Mouse (Mus musculus): ENCODE measurements around the gene B3gnt2.

Gene B3gnt2

GRCm38 (mm10) chr11:22847732-22848648, 12.8 kb downstream of the B3gnt2 start:
- no peak for DNase-seq (ENCODE audit: low spot score in 2 of 2)

GRCm38 (mm10) chr11:22846960-22847731, 13.6 kb downstream of the B3gnt2 start:
- no peak for DNase-seq (ENCODE audit: low spot score in 2 of 2)

- no peak for DNase-seq (ENCODE audit: low spot score in 2 of 2)
Measured at GRCm38 (mm10) chr11:22846093-22846835, 14.5 kb downstream of the B3gnt2 start.

GRCm38 (mm10) chr11:22844754-22845718, 15.7 kb downstream of the B3gnt2 start:
- DNase-seq (ENCODE audit: low spot score in 2 of 2) = no peak

- no peak for DNase-seq (ENCODE audit: low spot score in 2 of 2)
Measured at GRCm38 (mm10) chr11:22839456-22839855, 21.3 kb downstream of the B3gnt2 start.

GRCm38 (mm10) chr11:22838361-22838760, 22.4 kb downstream of the B3gnt2 start:
- no peak for DNase-seq (ENCODE audit: low spot score in 2 of 2)

- no peak for DNase-seq (ENCODE audit: low spot score in 2 of 2)
Measured at GRCm38 (mm10) chr11:22836269-22836668, 24.5 kb downstream of the B3gnt2 start.

- no peak for DNase-seq (ENCODE audit: low spot score in 2 of 2)
Measured at GRCm38 (mm10) chr11:22832600-22832999, 28.2 kb downstream of the B3gnt2 start.

GRCm38 (mm10) chr11:22831916-22832315, 28.8 kb downstream of the B3gnt2 start:
- no peak for DNase-seq (ENCODE audit: low spot score in 2 of 2)

- no peak for DNase-seq (ENCODE audit: low spot score in 2 of 2)
Measured at GRCm38 (mm10) chr11:22830684-22831083, 30.1 kb downstream of the B3gnt2 start.

GRCm38 (mm10) chr11:22830179-22830611, 30.6 kb downstream of the B3gnt2 start:
- no peak for DNase-seq (ENCODE audit: low spot score in 2 of 2)

GRCm38 (mm10) chr11:22828988-22829632, 31.7 kb downstream of the B3gnt2 start:
- no peak for DNase-seq (ENCODE audit: low spot score in 2 of 2)

GRCm38 (mm10) chr11:22827514-22828080, 33.2 kb downstream of the B3gnt2 start:
- DNase-seq (ENCODE audit: low spot score in 2 of 2) = no peak

GRCm38 (mm10) chr11:22826665-22827064, 34.1 kb downstream of the B3gnt2 start:
- no peak for DNase-seq (ENCODE audit: low spot score in 2 of 2)

GRCm38 (mm10) chr11:22826051-22826450, 34.7 kb downstream of the B3gnt2 start:
- DNase-seq (ENCODE audit: low spot score in 2 of 2) = no peak

- no peak for DNase-seq (ENCODE audit: low spot score in 2 of 2)
Measured at GRCm38 (mm10) chr11:22825548-22825947, 35.2 kb downstream of the B3gnt2 start.

GRCm38 (mm10) chr11:22824049-22824705, 36.6 kb downstream of the B3gnt2 start:
- no peak for DNase-seq (ENCODE audit: low spot score in 2 of 2)

- no peak for DNase-seq (ENCODE audit: low spot score in 2 of 2)
Measured at GRCm38 (mm10) chr11:22821243-22821642, 39.5 kb downstream of the B3gnt2 start.

- DNase-seq (ENCODE audit: low spot score in 2 of 2) = no peak
Measured at GRCm38 (mm10) chr11:22818371-22818770, 42.4 kb downstream of the B3gnt2 start.
